Comparison of ENCODE assay signal across 15 mouse cellular contexts in genomic region chr6:121035268-121035667, GRCm38 (mm10).
DNase-seq lines count a peak whose midpoint lies in the region; ATAC-seq and TF ChIP-seq lines count a peak whose summit lies in the region.
"Had no signal": no experiment of that assay in that cellular context is flagged by ENCODE, and none has a peak within 500 bp of the region (broad histone marks: within the 10 kb centered on the region; RNA-seq: fewer than 3 reads in every experiment).

No protein-coding gene starts in this region.

- H3K4me1 ChIP-seq in heart, embryonic 11.5 days (ENCODE audit: control insufficient read depth, insufficient read depth, low read length), result peaks cover 9% of the 10 kb centered on the region; the same call in 1 of the 2 replicates
- no peaks in the 10 kb centered on the region for H3K4me1 ChIP-seq in hindbrain, embryonic 15.5 days (replicated peaks)
- H3K4me1 ChIP-seq: embryonic facial prominence, embryonic 12.5 days; limb, embryonic 15.5 days had no signal

- WGBS in heart, embryonic 11.5 days (ENCODE audit: insufficient replicate concordance), result 63% methylated on average over 12 of the region's 12 CpGs
- WGBS in hindbrain, embryonic 15.5 days, result 31% methylated on average over 12 of the region's 12 CpGs

- no peak for TF ChIP-seq CTCF in left cerebral cortex, adult 2 months (IDR thresholded peaks at IDR 0.05)

- H3K27me3 ChIP-seq in heart, embryonic 11.5 days (ENCODE audit: control insufficient read depth, insufficient read depth, low read length), result no peaks in the 10 kb centered on the region
- no peaks in the 10 kb centered on the region for H3K27me3 ChIP-seq in hindbrain, embryonic 15.5 days
- H3K27me3 ChIP-seq: embryonic facial prominence, embryonic 12.5 days; limb, embryonic 15.5 days had no signal

- ATAC-seq in heart, embryonic 11.5 days (replicated peaks; ENCODE audit: insufficient number of reproducible peaks, low FRiP score, low TSS enrichment), result 0 out of 2 replicates have a peak, but pooled peaks have one; percentile 31
- ATAC-seq in hindbrain, embryonic 15.5 days (ENCODE audit: low FRiP score, low read depth), result peak; percentile 66; the same call in 1 of the 2 replicates
- ATAC-seq: liver, postnatal 0 days; midbrain, embryonic 16.5 days had no signal

- peaks cover 26% of the 10 kb centered on the region for H3K36me3 ChIP-seq in heart, embryonic 11.5 days (ENCODE audit: control insufficient read depth, insufficient read depth, low read length)
- H3K36me3 ChIP-seq in hindbrain, embryonic 15.5 days, result peaks cover 83% of the 10 kb centered on the region

- no peaks in the 10 kb centered on the region for H3K9me3 ChIP-seq in heart, embryonic 11.5 days (replicated peaks; ENCODE audit: control insufficient read depth, low read length)
- no peaks in the 10 kb centered on the region for H3K9me3 ChIP-seq in hindbrain, embryonic 15.5 days
- H3K9me3 ChIP-seq: embryonic facial prominence, embryonic 12.5 days; limb, embryonic 15.5 days had no signal

- H3K9ac ChIP-seq in heart, embryonic 11.5 days (ENCODE audit: low read depth, low read length), result no peak overlapping the region
- H3K9ac ChIP-seq in hindbrain, embryonic 15.5 days, result no peak overlapping the region
- H3K9ac ChIP-seq: embryonic facial prominence, embryonic 12.5 days; limb, embryonic 15.5 days; liver, postnatal 0 days had no signal

- intact Hi-C loops in left cerebral cortex, adult 2 months (cut with DNase I), result no loop called here
- intact Hi-C loops in left cerebral cortex, postnatal 10 days (cut with DNase I), result no loop called here

- no peak overlapping the region for H3K4me2 ChIP-seq in heart, embryonic 11.5 days
- no peak overlapping the region for H3K4me2 ChIP-seq in hindbrain, embryonic 15.5 days
- H3K4me2 ChIP-seq: embryonic facial prominence, embryonic 12.5 days; limb, embryonic 15.5 days had no signal

- H3K27ac ChIP-seq in heart, embryonic 11.5 days (ENCODE audit: low read depth, low read length), result peak overlapping the region; percentile 10; the same call in 1 of the 2 replicates
- peak overlapping the region; percentile 85 for H3K27ac ChIP-seq in left cerebral cortex, adult 2 months
- H3K27ac ChIP-seq in hindbrain, embryonic 15.5 days (replicated peaks), result no peak overlapping the region
- H3K27ac ChIP-seq: embryonic facial prominence, embryonic 12.5 days; kidney, postnatal 0 days; limb, embryonic 15.5 days had no signal

- no peak for DNase-seq in heart, adult 11 months
- DNase-seq in left cerebral cortex, adult 2 months (ENCODE audit: extremely low spot score in 1 of 2, low spot score in 2 of 2), result no peak
- no peak for DNase-seq in left cerebral cortex, postnatal 10 days (ENCODE audit: extremely low spot score in 1 of 2, low spot score in 2 of 2)
- peak; percentile 34 for DNase-seq in NIH3T3 (ENCODE audit: low read depth)
- DNase-seq in ovary, adult 18-20 months (ENCODE audit: low spot score), result no peak
- DNase-seq: cerebellum, postnatal 25 days; liver, postnatal 0 days; lung, postnatal 4 days; thymus, adult 2 months had no signal

- H3K4me3 ChIP-seq in heart, embryonic 11.5 days (ENCODE audit: low read depth, low read length), result no peak overlapping the region
- no peak overlapping the region for H3K4me3 ChIP-seq in left cerebral cortex, adult 2 months
- H3K4me3 ChIP-seq in hindbrain, embryonic 15.5 days, result no peak overlapping the region
- H3K4me3 ChIP-seq: embryonic facial prominence, embryonic 12.5 days; limb, embryonic 15.5 days had no signal
